Mouse (Mus musculus) heart, adult 2 months (tissue): ENCODE data around the gene Hif1an. TPM values are rescaled to one million over a fixed set of nuclear protein-coding genes. Genes with fewer than 3 reads are reported as not detected.

Source experiments
- DNase-seq, 2 experiments: peaks; one replicate each; pipeline ENCODE4 v3.0.0; 2021
- H3K27ac ChIP-seq: fragments of 200-600 bp; 2 replicates; pipeline ENCODE4 v1.8.1; 2022
- H3K27me3 ChIP-seq: fragments of 200-500 bp; 2 replicates; pipeline ENCODE4 v1.6.1; 2012; ENCODE audit warnings: mild to moderate bottlenecking, low read length, inconsistent platforms, mixed read lengths; ENCODE audit not compliant: control insufficient read depth, insufficient read depth
- H3K36me3 ChIP-seq: fragments of 200-500 bp; 2 replicates; pipeline ENCODE4 v1.6.1; 2012; ENCODE audit warnings: low read length, inconsistent platforms; ENCODE audit not compliant: control insufficient read depth, insufficient read depth
- H3K4me1 ChIP-seq: fragments of 200-500 bp; 2 replicates; pipeline ENCODE4 v1.6.1; 2011; ENCODE audit warnings: low read length; ENCODE audit not compliant: control insufficient read depth, insufficient read depth
- H3K4me3 ChIP-seq: fragments of 200-600 bp; 2 replicates; pipeline ENCODE4 v1.8.1; 2022
- H3K79me2 ChIP-seq: fragments of 200-500 bp; replicated peaks from 2 replicates; pipeline ENCODE4 v1.6.1; 2012; ENCODE audit warnings: mild to moderate bottlenecking, inconsistent platforms, low read length, moderate library complexity, mixed read lengths; ENCODE audit not compliant: control insufficient read depth, insufficient read depth
- H3K9ac ChIP-seq: fragments of 200-500 bp; 2 replicates; pipeline ENCODE4 v1.6.1; 2012; ENCODE audit warnings: low read depth, mild to moderate bottlenecking, control low read depth, inconsistent platforms, low read length, mixed read lengths
- CTCF ChIP-seq: fragments of 200-600 bp; IDR thresholded peaks from 2 replicates; pipeline ENCODE4 v1.8.1; 2022; ENCODE audit warnings: antibody characterized with exemption, mild to moderate bottlenecking, moderate library complexity
- EP300 ChIP-seq: fragments of 200-500 bp; IDR thresholded peaks from 2 replicates; pipeline ENCODE4 v1.6.1; 2011; ENCODE audit warnings: low read depth, low read length, control low read depth; ENCODE audit not compliant: insufficient read depth
- POLR2A ChIP-seq: fragments of 200-500 bp; IDR thresholded peaks from 2 replicates; pipeline ENCODE4 v1.6.1; 2011; ENCODE audit warnings: mild to moderate bottlenecking, low read depth, low read length, control low read depth; ENCODE audit not compliant: insufficient read depth
- WGBS: fragments of 180-500 bp; shearing (Covaris S2); methylation state at CpG from one replicate; pipeline ENCODE4 v1.1.7; 2018; 5-methylcytosine and 5-hydroxymethylcytosine counted together
- intact Hi-C: fragments of 180-260 bp; cut with DNase I; formaldehyde crosslinking; loops from one replicate; pipeline ENCODE4 v1.15.1; 2025
- long read RNA-seq: library from polyadenylated mRNA; stranded (forward); transcript quantifications from one replicate; pipeline ENCODE4 v2.0.0, GENCODE M21; 2021
- polyA plus RNA-seq: library from polyadenylated mRNA; depleted of rRNA; stranded (reverse); fragments of >200 nt; gene quantifications from 2 replicates; pipeline ENCODE4 v1.2.3, GENCODE M21; 2012; rRNA removed
- total RNA-seq, 2 experiments: library from RNA; stranded (reverse); gene quantifications; 2 replicates each; pipeline ENCODE4 v1.2.3; 2021

The Hif1an gene
- total RNA-seq: 10 to 100 TPM; 51.1 to 55.5 TPM
- polyA plus RNA-seq: 23.6 and 49.8 TPM in 2 replicates
- long read RNA-seq, full-length matches to known transcripts: 19 of 28 reads
- long read RNA-seq, partial matches to known transcripts: 0 of 28 reads
- long read RNA-seq, other reads (novel, unspliced or antisense): 9 of 28 reads

GRCm38 (mm10) chr19:44562652-44563206, at the start of gene Hif1an:
Gene Hif1an, plus strand, starts transcription at chr19:44562850.
- H3K27me3 ChIP-seq: no peaks in the 10 kb centered on the region
- TF ChIP-seq POLR2A (peak; percentile 88), CTCF (peak; percentile 100), EP300 (peak; percentile 78; the same call in 1 of the 2 replicates)
- peak within 1 kb of the TSS; percentile 77 for H3K9ac ChIP-seq
- H3K4me3 ChIP-seq: peak within 1 kb of the TSS; percentile 65
- H3K79me2 ChIP-seq: 0 out of 2 replicates have a peak, but pooled peaks cover 2% of the 10 kb centered on the region
- intact Hi-C loops: no loop called here
- DNase-seq: peak; percentile 95
- H3K36me3 ChIP-seq: peaks cover 4% of the 10 kb centered on the region
- H3K4me1 ChIP-seq: peaks cover 2% of the 10 kb centered on the region
- under 1% methylated on average over 33 of the region's 33 CpGs for WGBS
- H3K27ac ChIP-seq: peak within 1 kb of the TSS; percentile 76

- Histone ChIP-seq H3K36me3 (no peaks in the 10 kb centered on the region), H3K4me1 (peaks cover 2% of the 10 kb centered on the region; the same call in 1 of the 2 replicates), H3K27ac (no peak overlapping the region), H3K79me2 (no peaks in the 10 kb centered on the region), H3K27me3 (peaks cover 9% of the 10 kb centered on the region), H3K4me3 (no peak overlapping the region), H3K9ac (no peak overlapping the region)
- intact Hi-C loops: no loop called here
- WGBS: 47% methylated on average over 11 of the region's 11 CpGs
- no peak for DNase-seq
- TF ChIP-seq EP300: no peak
- no peak for TF ChIP-seq CTCF
- TF ChIP-seq POLR2A: no peak
These were observed 49.4 kb upstream of the Hif1an start for GRCm38 (mm10) chr19:44513054-44513833.

GRCm38 (mm10) chr19:44513921-44514482, 48.6 kb upstream of the Hif1an start:
- H3K27me3 ChIP-seq: peaks cover 9% of the 10 kb centered on the region
- no peak for DNase-seq
- H3K79me2 ChIP-seq: no peaks in the 10 kb centered on the region
- intact Hi-C loops: no loop called here
- TF ChIP-seq EP300 (no peak), CTCF (no peak), POLR2A (no peak)
- no peak overlapping the region for H3K4me3 ChIP-seq
- H3K9ac ChIP-seq: no peak overlapping the region
- H3K4me1 ChIP-seq: peaks cover 2% of the 10 kb centered on the region; the same call in 1 of the 2 replicates
- H3K36me3 ChIP-seq: no peaks in the 10 kb centered on the region
- WGBS: 33% methylated on average over 7 of the region's 7 CpGs
- H3K27ac ChIP-seq: no peak overlapping the region

- H3K36me3 ChIP-seq: no peaks in the 10 kb centered on the region
- H3K4me1 ChIP-seq: peaks cover 2% of the 10 kb centered on the region; the same call in 1 of the 2 replicates
- no peak overlapping the region for H3K9ac ChIP-seq
- no peak for DNase-seq
- no peaks in the 10 kb centered on the region for H3K79me2 ChIP-seq
- peaks cover 9% of the 10 kb centered on the region for H3K27me3 ChIP-seq
- intact Hi-C loops: no loop called here
- 54% methylated on average over 14 of the region's 14 CpGs for WGBS
- TF ChIP-seq CTCF (no peak), POLR2A (no peak)
- H3K27ac ChIP-seq: no peak overlapping the region
- no peak overlapping the region for H3K4me3 ChIP-seq
These were observed 47.9 kb upstream of the Hif1an start for GRCm38 (mm10) chr19:44514521-44515451.

GRCm38 (mm10) chr19:44515769-44516168, 46.9 kb upstream of the Hif1an start:
- Histone ChIP-seq H3K27me3 (peaks cover 9% of the 10 kb centered on the region), H3K36me3 (no peaks in the 10 kb centered on the region), H3K9ac (no peak overlapping the region), H3K27ac (no peak overlapping the region), H3K79me2 (no peaks in the 10 kb centered on the region), H3K4me3 (no peak overlapping the region), H3K4me1 (peaks cover 2% of the 10 kb centered on the region; the same call in 1 of the 2 replicates)
- no peak for DNase-seq
- WGBS: 38% methylated on average over 6 of the region's 6 CpGs
- intact Hi-C loops: no loop called here
- TF ChIP-seq EP300 (no peak), CTCF (no peak), POLR2A (no peak)
